Mouse (Mus musculus) lung, postnatal 36 days (tissue): ENCODE data around the gene Ctnnbl1.
A peak's percentile ranks its signal among the peaks of the same experiment; 100 is the strongest.

Source experiments
- DNase-seq: peaks from one replicate; pipeline ENCODE4 v3.0.0; 2022; ENCODE audit warnings: mixed read lengths

Gene Ctnnbl1

GRCm38 (mm10) chr2:157881939-157882338 is 144.7 kb downstream of the Ctnnbl1 start:
- peak; percentile 4 for DNase-seq

DNA sequence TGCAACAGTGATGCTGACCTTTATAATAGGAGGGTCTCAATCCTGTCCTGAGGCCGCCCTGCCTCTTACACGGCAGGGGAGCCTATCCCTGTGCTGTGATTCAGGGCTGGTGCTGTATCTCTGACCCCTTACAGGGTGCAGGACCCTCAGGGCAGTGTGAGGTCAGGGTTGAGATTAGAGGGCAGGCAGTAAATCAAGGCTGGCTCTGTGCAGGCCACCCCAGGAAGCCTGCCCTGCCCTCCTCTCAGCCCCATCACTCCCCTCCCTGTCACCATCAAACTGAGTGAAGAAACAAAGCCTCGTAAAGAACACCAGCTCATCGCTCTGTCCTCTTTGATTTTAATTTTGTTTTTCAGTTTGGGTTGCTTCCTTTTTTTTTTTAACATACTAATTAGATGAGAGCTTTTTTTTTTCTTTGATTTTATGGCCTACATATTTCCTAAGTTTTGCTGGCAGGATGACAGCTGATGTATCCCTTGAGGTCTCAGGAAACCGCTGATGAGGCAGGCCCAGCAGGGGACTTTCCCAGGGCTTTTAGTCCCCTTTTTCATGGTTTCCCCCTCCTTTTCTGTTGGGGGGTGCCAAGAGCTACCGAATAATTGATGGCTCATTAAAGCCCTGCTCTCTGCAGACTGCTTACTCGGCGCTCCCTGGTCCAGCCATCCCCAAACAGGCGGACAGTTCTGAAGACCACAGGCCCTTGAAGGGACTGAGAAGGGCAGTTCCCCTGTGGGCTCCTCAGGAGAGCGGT is 150.2 kb downstream of the Ctnnbl1 start:
- no peak for DNase-seq

- no peak for DNase-seq
Measured at GRCm38 (mm10) chr2:157891166-157891565, 154.0 kb downstream of the Ctnnbl1 start.

- DNase-seq = no peak
Measured at GRCm38 (mm10) chr2:157897131-157897530, 159.9 kb downstream of the Ctnnbl1 start.

DNA sequence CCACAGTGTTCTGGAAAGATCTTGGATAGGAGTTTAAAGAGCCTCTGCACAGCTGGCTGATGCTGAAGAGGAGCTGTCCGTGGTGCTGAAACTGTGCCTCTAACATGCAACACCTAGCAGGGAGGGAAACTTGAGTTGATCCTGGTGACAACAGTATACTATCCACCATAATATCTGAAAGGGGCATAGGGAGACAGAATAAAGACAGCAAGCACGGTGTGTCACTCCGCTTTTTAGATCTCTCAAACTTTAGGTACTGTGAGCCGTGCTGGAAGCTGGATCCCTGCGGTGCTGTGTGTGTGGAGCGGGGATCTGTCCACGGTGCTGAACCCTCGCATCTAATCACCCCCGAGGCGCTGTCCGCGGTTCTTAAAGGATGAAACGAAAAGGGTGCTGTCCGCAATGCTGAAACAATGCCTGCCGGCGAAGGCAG is 176.0 kb downstream of the Ctnnbl1 start:
- peak; percentile 85 for DNase-seq

GRCm38 (mm10) chr2:157913705-157914104 is 176.5 kb downstream of the Ctnnbl1 start:
- no peak for DNase-seq

DNA sequence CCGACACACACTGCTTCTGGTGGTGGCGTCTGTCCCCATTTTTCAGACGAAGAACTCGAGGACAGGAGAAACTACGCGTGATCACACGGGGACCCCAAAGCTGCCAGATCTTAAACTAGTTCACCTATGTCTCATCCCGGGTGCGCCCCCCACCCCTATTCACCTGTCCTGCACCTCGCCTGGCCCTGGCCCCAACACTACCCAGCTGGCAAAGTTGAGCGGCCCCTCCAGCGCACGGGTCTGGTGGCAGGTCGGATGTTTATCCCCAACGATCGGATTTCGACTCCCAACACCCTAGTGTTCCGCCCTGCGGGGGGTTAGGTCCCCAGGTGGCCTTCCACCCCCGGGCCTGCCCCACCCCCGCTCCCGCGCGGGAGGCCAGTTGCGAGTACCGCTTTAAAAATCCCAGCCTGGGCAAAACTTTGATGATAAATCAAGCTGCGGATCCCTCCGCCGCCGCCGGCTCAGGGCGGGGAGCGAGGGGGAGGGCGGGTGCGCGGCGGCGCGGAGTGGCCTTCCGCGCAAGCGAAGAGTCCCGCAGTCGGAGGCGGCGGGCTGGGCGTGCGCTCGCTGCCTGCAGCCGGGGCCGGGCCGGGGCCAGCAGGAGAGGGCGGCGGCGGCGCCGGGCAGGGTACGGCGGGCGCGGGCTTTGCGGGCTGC is 177.0 kb downstream of the Ctnnbl1 start, which contains the start of gene Vstm2l:
TSS of gene Vstm2l (plus strand) at position 549 of the 660 bp plus-strand sequence.
- no peak for DNase-seq

DNA sequence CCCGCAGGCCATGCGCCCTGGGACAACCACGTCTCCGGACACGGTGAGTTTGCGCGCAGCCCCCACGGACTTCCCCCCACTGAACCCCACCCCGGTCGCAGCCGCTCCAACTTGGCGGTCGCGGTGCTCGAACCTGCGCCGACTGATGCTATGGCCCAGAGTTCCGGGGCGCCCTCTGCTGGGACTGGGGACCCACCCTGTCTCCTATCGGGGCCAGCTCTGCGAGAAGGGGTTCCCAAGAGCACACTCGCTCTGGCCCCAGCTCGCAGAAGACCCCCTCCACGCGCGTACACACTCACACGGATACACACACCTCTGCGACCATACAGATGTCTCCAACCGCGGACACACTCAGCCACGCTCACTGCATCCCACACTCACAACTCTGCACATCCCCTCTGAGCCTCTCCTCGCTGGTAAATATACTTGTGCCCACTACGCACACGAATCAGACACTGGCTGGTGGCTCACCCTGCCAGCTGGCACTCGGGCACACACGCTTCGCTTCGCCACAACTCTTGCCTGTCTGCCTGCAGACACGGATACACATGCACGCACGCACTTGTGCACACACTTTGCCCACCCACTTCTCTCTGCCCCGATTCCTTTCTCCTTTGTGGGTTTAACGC is 177.8 kb downstream of the Ctnnbl1 start:
- no peak for DNase-seq

DNA sequence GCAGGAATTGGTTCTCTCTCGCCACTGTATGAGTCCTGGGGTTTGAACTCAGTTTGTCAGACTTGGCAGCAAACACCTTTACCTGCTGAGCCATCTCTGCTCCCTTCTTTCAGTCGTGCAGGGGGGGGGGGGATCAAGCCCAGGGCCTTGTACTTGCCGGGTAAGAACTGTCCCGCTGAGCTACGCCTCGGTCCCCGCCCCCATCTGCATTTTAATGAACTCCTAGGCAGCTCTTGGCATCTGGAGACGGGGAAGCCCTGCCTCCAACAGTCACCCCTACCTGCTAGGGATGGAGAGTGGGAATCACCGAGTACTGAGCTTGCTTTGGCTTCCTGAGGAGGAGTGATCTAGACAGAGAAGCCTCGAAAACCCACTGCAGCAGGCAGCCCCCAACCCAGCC is 181.3 kb downstream of the Ctnnbl1 start:
- no peak for DNase-seq

- DNase-seq = no peak
Measured at GRCm38 (mm10) chr2:157921551-157921950, 184.3 kb downstream of the Ctnnbl1 start.

DNA sequence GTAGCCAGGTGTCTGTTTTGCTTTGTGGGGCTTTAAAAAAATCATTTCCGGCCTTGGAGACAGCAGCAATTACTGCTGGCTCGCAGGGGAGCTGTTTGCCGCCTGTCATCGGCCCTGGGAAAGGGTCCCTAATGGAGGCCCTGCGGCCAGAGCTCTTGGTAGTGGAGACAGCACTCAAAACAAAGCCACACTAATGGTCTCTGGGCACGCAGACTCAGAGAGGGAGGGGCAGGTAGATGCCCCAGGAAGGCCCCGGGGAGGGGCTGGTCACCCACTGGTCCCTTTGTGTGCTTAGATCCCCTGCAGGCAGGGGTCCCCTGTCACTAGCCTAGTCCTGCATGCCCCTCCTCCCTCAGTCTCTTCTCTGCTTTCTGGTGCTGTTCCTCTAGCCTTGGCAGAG is 186.2 kb downstream of the Ctnnbl1 start:
- DNase-seq = no peak

GRCm38 (mm10) chr2:157924504-157924903 is 187.3 kb downstream of the Ctnnbl1 start:
- no peak for DNase-seq

GRCm38 (mm10) chr2:157926502-157926901 is 189.3 kb downstream of the Ctnnbl1 start:
- DNase-seq = no peak

DNA sequence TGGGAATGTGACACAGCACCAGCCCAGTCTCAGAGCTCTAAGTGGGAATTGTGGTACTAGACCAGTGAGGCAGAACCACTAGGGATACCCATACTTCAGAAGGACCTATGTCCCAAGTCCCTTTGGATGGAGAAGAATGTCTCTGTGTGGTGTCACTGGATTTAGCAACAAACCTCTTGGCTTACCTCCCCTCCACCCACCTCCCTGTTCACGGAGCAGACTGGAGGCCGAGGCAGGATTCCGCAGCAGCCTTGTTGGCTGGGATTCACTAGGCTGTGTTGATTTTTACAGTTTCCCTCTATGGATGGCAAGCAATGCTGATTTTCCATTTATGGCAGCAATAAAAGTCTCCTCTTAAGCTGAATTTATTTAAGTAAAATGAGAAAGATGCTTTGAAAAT is 189.7 kb downstream of the Ctnnbl1 start:
- no peak for DNase-seq

DNA sequence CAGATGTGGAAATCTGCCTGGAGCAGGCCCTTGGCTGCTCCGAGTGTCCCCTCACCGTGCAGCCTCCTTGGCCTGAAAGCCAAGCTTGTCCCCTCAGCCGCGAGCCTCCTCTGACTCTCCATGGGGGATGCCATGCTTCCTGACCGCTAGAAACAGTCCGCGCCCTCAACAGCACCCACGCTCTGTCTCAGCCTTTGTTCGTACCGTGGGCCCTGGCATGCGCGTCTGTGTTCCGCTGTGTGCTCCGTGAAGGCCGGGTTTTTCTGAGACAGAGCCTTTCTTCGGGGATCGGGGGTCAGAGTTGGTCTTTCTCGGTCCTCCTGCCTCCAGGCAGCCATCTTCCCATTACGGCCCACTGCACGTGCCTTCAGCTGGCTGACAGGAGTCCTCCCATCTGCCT is 190.2 kb downstream of the Ctnnbl1 start:
- no peak for DNase-seq

- no peak for DNase-seq
Measured at GRCm38 (mm10) chr2:157927815-157928214, 190.6 kb downstream of the Ctnnbl1 start.

- no peak for DNase-seq
Measured at GRCm38 (mm10) chr2:157932655-157933054, 195.5 kb downstream of the Ctnnbl1 start.

DNA sequence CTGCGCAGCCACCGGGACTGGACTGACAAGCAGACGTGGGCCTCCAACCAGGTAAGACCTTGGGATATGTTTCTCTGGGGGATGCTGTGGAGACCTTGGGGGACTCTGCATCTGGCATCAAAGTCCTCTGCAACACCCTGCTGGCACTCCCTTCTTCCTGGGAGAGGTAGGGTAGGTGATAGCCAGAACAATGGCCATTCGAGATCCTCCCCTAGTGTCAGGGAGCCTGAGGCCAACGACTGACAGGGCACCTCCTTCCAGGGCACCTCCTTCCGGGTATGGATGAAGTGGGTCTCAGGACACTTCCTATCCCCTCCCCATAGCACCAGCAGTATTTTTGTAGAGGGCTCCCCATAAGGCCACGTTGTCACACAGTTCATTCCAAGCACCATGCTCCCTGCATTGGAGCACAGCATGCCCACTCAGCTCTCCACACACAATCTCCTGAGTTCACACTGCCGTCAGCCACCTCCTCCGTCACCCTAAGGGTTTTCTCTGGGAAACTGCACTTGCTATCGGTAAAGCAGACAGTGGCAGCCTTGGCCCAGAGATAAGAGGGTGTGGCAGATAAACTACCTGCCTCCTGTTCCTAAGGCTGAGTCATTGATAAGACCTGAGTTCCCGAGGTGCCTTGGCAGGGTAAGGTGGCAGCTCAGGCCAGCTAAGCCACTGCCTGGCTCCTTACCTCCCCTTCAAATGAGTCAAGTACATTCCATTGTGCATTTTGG is 198.4 kb downstream of the Ctnnbl1 start:
- DNase-seq = no peak

- DNase-seq = no peak
Measured at GRCm38 (mm10) chr2:157936676-157937075, 199.5 kb downstream of the Ctnnbl1 start.

DNA sequence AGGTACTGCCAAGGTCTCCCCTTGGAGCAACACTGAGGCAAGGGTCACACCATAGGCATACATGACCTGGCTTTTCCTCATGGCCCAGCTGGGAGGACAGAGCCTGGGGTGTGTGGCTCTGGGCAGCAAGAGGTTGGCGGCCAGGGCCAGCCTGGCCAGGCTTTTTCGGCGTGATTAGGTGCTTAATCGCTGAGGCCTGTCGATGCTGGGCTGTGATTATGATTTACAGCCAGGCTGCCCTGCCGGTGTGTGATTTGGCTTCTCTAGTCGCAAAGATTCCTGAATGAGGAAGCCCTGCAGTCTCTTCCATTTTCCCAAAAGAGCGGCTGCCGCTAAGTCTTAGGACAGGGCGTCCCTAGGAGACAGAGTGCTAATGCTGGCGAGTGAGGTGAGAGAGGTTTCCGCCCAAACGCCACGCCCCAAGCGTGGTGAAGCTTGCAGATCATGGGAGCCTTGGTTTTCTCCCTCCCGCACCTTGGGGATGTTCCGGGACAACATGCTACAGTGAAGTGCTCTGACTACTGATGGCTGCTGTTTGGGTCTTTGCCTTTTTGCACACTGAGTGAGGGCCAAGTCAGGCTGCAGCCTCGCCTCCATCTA is 203.5 kb downstream of the Ctnnbl1 start:
- DNase-seq = no peak
